Mouse (Mus musculus) duodenum, adult 2 months (tissue): Measurements from ENCODE around the gene Gtpbp4. TPM values are rescaled to one million over a fixed set of nuclear protein-coding genes. Genes with fewer than 3 reads are reported as not detected.

Source experiments
- polyA plus RNA-seq: library from polyadenylated mRNA; depleted of rRNA; stranded (reverse); fragments of >200 nt; gene quantifications from 2 replicates; pipeline ENCODE4 v1.2.3, GENCODE M21; 2012; ENCODE audit warnings: low replicate concordance; rRNA removed

Gene Gtpbp4
- 0.36 and 0.60 TPM in 2 replicates for polyA plus RNA-seq

GRCm38 (mm10) chr13:8995990-8996786 lies at the start of gene Gtpbp4:
Gene Gtpbp4 (minus strand): TSS chr13:8996083.

DNA sequence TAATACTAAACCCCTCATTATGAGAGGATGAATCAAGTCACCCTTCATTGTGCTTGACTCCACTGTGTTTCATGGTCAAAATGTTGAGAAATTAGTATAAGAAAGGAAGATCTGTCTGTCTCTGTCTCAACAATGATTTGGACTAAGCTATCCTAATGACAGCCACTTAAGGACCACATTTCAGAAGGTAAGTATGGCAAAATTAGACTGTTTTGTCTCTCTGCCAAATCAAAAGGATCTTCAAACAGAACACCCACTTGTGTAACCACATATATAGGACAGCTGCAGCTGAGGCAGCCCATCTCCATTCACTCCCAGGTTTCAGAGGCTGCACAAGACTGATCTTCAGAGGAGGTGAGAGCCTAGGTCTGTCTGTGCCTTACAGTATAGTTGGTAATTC lies 43.3 kb downstream of the Gtpbp4 start, which contains the start of gene Idi2:
Gene Idi2, plus strand, starts transcription at position 301 of the 400 bp plus-strand sequence.

DNA sequence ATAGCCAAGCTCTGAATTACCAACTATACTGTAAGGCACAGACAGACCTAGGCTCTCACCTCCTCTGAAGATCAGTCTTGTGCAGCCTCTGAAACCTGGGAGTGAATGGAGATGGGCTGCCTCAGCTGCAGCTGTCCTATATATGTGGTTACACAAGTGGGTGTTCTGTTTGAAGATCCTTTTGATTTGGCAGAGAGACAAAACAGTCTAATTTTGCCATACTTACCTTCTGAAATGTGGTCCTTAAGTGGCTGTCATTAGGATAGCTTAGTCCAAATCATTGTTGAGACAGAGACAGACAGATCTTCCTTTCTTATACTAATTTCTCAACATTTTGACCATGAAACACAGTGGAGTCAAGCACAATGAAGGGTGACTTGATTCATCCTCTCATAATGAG lies 47.8 kb downstream of the Gtpbp4 start, which contains the start of gene Gm9745:
Gene Gm9745, minus strand, starts transcription at position 101 of the 400 bp plus-strand sequence.

Other genes starting within 250 kb of the Gtpbp4 start
- 1.9 and 4.2 TPM in 2 replicates for gene Wdr37, start 124.2 kb downstream of the Gtpbp4 start, polyA plus RNA-seq
- 3.1 and 5.8 TPM in 2 replicates for gene Idi1, start 110.6 kb downstream of the Gtpbp4 start, polyA plus RNA-seq
- not detected in 2 replicates for gene Gm9745, start 47.9 kb downstream of the Gtpbp4 start, polyA plus RNA-seq
- gene Idi2, start 43.2 kb downstream of the Gtpbp4 start, polyA plus RNA-seq: not detected in 2 replicates
- 12.0 and 14.0 TPM in 2 replicates for gene Larp4b, start 97.8 kb upstream of the Gtpbp4 start, polyA plus RNA-seq